Mouse (Mus musculus) thymus, postnatal 25 days (tissue): ENCODE data around the gene Selenbp2.
"Not testable (repeated sequence)": the region's sequence is repeated elsewhere in the genome, so short reads cannot be mapped to it uniquely, and the experiment has no call there.

Experiments
- DNase-seq: peaks from one replicate; pipeline ENCODE4 v3.0.0; 2022

Gene Selenbp2

GRCm38 (mm10) chr3:94693874-94694273, 518 bp downstream of the Selenbp2 start:
- not testable (repeated sequence) for DNase-seq

- not testable (repeated sequence) for DNase-seq
These were observed 2.2 kb downstream of the Selenbp2 start for GRCm38 (mm10) chr3:94695591-94695990.

- not testable (repeated sequence) for DNase-seq
These were observed 2.9 kb downstream of the Selenbp2 start for GRCm38 (mm10) chr3:94696257-94696656.

GRCm38 (mm10) chr3:94702163-94702810, 8.9 kb downstream of the Selenbp2 start:
- not testable (repeated sequence) for DNase-seq

GRCm38 (mm10) chr3:94702856-94703255, 9.5 kb downstream of the Selenbp2 start:
- DNase-seq, result no peak

GRCm38 (mm10) chr3:94703364-94703763, 10.0 kb downstream of the Selenbp2 start:
- DNase-seq, result peak; percentile 16

- DNase-seq, result not testable (repeated sequence)
These were observed 17.2 kb downstream of the Selenbp2 start for GRCm38 (mm10) chr3:94710591-94710990.

GRCm38 (mm10) chr3:94713424-94713823, 20.1 kb downstream of the Selenbp2 start:
- DNase-seq, result not testable (repeated sequence)

- not testable (repeated sequence) for DNase-seq
These were observed 24.9 kb downstream of the Selenbp2 start for GRCm38 (mm10) chr3:94718253-94718652.

- DNase-seq, result not testable (repeated sequence)
These were observed 30.3 kb downstream of the Selenbp2 start for GRCm38 (mm10) chr3:94723637-94724036.

GRCm38 (mm10) chr3:94745691-94746090, 52.3 kb downstream of the Selenbp2 start:
- no peak for DNase-seq
